Mouse (Mus musculus): ENCODE results near the gene Mief1. TPM values are rescaled to one million over a fixed set of nuclear protein-coding genes. Genes with fewer than 3 reads are reported as not detected.

Gene Mief1
- total RNA-seq, 1 experiment from 2014 or later, result 42.3 TPM

GRCm38 (mm10) chr15:80263610-80264575, 30.1 kb downstream of the Mief1 start, which contains the start of gene Rps19bp1:
Rps19bp1 (minus strand) TSS chr15:80264315.
- peak; percentile 93 for DNase-seq

DNA sequence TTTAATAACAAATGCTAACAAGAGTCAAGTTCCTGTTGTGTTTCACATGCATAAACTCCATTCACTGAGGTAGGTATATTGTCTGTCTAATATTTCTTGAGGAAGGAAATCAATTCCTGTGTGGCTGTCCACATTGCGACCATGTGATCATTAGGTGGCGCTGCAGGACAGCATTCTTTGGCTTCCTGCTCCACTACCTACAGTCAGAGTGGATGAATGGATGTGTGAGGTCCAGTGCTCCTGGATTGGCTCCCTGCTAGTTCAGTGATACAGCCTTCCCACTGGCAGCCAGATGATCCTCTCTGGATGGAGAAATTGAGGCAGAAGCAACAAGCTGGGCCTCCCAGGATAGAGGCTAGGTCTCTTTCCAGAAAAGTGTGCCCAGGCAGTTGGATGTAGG, 32.5 kb downstream of the Mief1 start:
- DNase-seq, result peak; percentile 85

- DNase-seq, result no peak
Measured at GRCm38 (mm10) chr15:80271858-80272396, 38.1 kb downstream of the Mief1 start.

GRCm38 (mm10) chr15:80277107-80277506, 43.3 kb downstream of the Mief1 start:
- DNase-seq, result no peak

- peak; percentile 86 for DNase-seq
Measured at GRCm38 (mm10) chr15:80277625-80278024, 43.8 kb downstream of the Mief1 start.

DNA sequence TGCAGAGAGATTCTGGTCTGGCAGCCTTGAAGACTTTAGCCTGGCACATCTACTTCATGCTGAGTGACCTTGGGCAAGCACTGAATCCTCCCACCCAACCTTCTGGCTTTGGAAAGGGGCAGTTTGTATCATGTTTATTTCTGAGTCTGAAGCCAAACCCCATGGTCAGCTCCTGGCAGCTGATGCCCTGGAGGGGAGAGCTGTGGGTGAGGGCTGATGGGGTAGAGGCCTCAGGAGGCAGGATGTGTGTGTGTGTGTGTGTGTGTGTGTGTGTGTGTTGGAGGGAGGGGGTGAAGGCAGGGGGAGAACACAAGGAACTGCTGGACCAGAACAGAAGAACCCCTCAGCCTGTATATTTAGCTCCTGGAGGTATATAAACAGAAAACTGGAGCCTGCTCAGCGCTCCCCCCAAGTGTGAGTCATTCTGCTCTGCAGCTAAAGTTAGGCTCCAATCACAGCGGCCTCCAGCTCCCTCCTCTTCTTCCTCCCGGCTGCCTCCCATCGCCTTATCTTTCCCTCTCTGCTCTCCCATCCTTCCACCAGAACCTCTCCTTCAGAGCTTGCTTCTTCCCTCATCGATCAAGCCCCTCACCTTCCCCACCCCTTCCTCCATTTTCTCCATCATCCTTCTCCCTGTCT, 44.4 kb downstream of the Mief1 start:
- DNase-seq, result no peak

DNA sequence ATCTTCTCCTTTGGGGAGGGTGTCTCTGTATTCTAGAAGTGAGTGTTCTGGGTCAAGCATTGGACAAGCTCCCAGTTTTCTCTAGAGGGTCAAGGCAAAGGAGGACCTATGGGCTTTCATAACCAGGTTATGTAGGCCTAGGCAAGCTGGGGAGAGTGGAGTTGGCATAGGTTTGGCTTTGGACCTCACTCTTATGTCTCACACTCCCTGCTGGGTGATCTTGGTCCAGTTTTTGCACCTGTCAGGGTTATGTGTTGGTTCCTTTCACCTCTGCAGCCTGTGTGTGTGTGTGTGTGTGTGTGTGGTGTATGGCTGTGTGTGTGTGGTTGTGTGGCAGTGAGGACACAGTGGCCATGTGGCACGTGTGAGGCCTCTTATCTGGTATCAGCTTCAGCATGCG, 45.2 kb downstream of the Mief1 start:
- DNase-seq, result no peak

- DNase-seq, result peak; percentile 53
Measured at GRCm38 (mm10) chr15:80280646-80281045, 46.8 kb downstream of the Mief1 start.

GRCm38 (mm10) chr15:80286851-80287415, 53.1 kb downstream of the Mief1 start, which contains the start of gene Cacna1i:
Cacna1i (plus strand) TSS chr15:80287238.
- peak; percentile 38 for DNase-seq

- DNase-seq, result peak; percentile 21
Measured at GRCm38 (mm10) chr15:80288036-80288435, 54.2 kb downstream of the Mief1 start.

DNA sequence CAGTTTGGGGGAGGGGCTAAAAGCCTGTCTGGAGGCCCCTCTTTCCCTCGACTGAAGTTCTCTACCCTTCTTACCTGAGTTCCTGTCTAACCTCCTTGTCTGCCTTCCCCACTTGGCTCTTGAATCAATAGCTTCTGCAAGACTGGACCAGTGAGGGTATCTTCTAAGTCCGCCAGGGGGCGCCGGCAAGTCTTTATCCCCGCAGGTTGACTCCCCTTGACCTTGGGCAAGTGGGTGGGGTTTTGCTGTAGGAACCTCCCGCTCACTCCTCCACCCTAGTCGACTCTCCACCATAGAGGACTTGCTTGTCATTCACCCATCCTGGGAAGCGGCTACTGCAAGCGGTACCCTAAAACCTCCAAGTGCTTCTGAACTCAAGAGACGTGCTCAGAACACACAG, 55.6 kb downstream of the Mief1 start:
- peak; percentile 90 for DNase-seq

- DNase-seq, result no peak
Measured at GRCm38 (mm10) chr15:80297146-80297545, 63.3 kb downstream of the Mief1 start.

Other genes with a start within 250 kb of the Mief1 start
- 43.0 and 49.3 TPM in 2 replicates for gene Pdgfb, start 219.0 kb upstream of the Mief1 start, total RNA-seq (2021)
- 28.5 and 29.8 TPM in 2 replicates for gene Syngr1, start 142.7 kb upstream of the Mief1 start, total RNA-seq (2021)
- gene Rpl3, start 142.2 kb upstream of the Mief1 start, total RNA-seq (2021), result 594 and 691 TPM in 2 replicates
- 14.6 and 23.0 TPM in 2 replicates for gene Tab1, start 100.9 kb upstream of the Mief1 start, total RNA-seq (2021)
- 6.6 and 7.6 TPM in 2 replicates for gene Mgat3, start 60.3 kb upstream of the Mief1 start, total RNA-seq (2021)
- 7.2 and 15.4 TPM in 2 replicates for gene AC140267.1, start 1.8 kb downstream of the Mief1 start, total RNA-seq (2021)
- gene Atf4, start 21.2 kb downstream of the Mief1 start, total RNA-seq (2021), result 195 TPM in 2 replicates
- gene Rps19bp1, start 30.3 kb downstream of the Mief1 start, total RNA-seq (2021), result 34.7 and 35.1 TPM in 2 replicates
- gene Cacna1i, start 53.2 kb downstream of the Mief1 start, total RNA-seq (2021), result 0.63 and 0.83 TPM in 2 replicates

Measured in adrenal gland, postnatal 14 days (tissue).